Mouse (Mus musculus) CD4-positive, CD25-positive, alpha-beta regulatory T cell, adult 4 months (primary cell): ENCODE data around the gene Med23. TPM values are rescaled to one million over a fixed set of nuclear protein-coding genes. Genes with fewer than 3 reads are reported as not detected.

Experiments
- ATAC-seq: one replicate; pipeline ENCODE4 v1.8.0; 2017
- polyA plus RNA-seq, 2 experiments: library from polyadenylated mRNA; unstranded; fragments of 100-300 nt; shearing (Covaris generic); gene quantifications; one replicate each; pipeline ENCODE4 v1.2.1; 2017

Med23 gene
- polyA plus RNA-seq, 2 experiments from 2014 or later, result 18.9 to 31.7 TPM

GRCm38 (mm10) chr10:24886008-24886407, 16.2 kb downstream of the Med23 start:
- ATAC-seq, result peak; percentile 47

DNA sequence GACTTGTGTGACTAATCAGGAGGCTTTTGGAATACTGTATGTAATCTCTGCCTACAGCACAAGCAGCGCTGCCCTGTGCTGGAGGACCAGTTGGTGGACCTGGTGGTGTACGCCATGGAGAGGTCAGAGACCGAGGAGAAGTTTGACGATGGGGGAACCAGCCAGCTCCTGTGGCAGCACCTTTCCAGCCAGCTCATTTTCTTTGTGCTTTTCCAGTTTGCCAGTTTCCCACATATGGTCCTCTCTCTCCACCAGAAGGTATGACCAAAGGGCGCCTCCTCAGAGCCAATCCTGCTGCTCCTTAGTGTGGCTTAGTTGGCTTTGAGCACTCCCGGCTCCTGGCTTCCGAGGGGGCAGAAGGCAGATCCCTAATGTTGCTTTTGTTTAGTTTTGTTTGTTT, 18.6 kb downstream of the Med23 start:
- ATAC-seq, result no peak

DNA sequence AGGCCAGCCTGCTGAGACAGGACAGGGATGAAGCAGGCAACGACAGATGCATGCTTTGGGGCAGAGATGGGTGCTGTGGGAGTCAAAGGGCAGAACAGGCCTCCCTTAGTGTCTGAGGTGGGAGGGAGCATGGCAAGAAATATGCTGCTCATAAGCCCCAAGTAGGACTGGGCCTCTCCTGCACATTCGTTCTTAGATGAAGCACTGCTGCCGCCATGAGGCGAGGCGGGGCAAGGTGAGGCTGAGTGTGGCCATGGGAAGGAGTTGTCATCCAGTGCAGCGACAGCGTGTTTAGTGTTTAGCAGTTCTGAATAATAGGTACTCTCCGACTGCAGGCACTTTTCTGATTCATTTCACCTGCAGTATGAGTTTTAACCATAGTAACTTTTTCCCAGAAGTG, 26.1 kb downstream of the Med23 start:
- ATAC-seq, result no peak

DNA sequence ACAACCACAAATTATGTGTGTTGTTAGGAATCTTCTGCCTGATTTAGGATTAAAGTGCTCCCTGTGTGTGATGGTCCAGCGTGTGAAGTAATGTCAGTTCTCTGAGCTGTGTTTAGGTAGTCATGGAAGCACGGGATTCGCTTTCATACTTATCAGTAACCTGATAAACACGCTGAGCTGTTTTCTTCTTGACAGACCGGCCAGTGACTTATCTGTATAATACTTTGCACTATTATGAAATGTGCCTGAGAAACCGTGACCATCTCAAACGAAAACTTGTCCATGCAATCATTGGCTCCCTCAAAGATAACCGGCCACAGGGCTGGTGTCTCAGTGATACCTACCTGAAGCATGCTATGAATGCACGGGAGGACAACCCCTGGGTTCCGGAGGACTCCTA, 35.8 kb downstream of the Med23 start:
- no peak for ATAC-seq

- no peak for ATAC-seq
Measured at GRCm38 (mm10) chr10:24911199-24911598, 41.4 kb downstream of the Med23 start.

- no peak for ATAC-seq
Measured at GRCm38 (mm10) chr10:24912576-24912975, 42.8 kb downstream of the Med23 start.

GRCm38 (mm10) chr10:24915486-24915885, 45.7 kb downstream of the Med23 start:
- no peak for ATAC-seq

DNA sequence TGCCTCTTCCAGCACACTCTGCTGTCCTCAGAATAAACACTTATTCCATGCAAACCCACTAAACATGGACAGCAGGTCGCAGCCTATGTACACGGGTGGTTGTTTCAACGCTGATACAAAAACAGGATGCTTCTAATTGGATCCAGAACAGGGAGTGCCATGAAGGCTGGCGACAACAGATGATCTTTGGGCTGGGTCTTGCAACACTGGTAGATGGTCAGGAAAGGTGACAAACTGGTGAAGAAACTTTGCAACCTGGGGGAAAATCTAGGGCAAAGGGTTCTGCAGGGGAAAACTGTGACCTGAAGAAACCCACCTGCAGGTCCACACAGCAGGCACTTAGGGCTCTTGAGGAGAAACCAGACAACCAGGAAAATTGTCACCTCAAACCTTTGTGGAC, 53.2 kb downstream of the Med23 start:
- no peak for ATAC-seq

GRCm38 (mm10) chr10:24924296-24924695, 54.5 kb downstream of the Med23 start:
- ATAC-seq, result no peak

GRCm38 (mm10) chr10:24926380-24926779, 56.6 kb downstream of the Med23 start:
- ATAC-seq, result no peak

DNA sequence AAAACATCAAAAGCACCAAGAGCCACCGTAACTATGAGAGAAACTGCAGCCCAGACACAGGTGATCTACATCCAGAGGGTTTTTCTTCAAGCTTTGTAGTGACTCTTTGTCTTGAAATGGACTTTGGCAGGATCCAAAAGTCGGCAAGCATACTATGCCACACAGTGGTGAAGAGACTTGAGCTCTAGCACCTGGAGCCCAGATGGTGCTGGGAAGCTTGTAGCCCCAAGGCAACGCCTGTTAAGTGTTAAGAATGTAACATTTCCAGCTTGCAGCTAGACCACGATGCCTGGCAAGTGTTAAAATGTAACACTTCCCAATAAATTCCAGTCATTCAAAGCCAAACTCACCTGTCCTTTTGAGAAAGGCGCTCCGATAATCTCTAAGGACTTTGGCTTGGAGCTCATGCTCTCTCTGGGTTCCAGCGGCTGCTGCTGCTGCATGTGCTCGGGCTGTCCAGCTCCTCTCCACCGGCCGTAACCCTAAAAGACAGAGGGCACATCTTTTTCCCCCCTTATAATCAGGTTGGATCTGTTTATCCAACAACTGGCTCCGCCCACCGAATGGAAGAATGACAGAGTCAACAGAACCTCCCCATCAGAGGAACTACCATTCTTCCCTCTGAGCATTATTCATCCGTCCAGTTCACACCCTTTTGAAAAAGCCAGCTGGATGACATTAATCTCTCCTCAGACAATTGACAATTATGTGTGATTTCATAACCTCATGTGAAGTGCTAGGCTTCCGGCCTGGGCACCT, 57.4 kb downstream of the Med23 start, which contains the start of gene Arg1:
Gene Arg1, minus strand, starts transcription at position 523 of the 759 bp plus-strand sequence.
- no peak for ATAC-seq

GRCm38 (mm10) chr10:24928072-24928471, 58.3 kb downstream of the Med23 start:
- peak; percentile 68 for ATAC-seq

DNA sequence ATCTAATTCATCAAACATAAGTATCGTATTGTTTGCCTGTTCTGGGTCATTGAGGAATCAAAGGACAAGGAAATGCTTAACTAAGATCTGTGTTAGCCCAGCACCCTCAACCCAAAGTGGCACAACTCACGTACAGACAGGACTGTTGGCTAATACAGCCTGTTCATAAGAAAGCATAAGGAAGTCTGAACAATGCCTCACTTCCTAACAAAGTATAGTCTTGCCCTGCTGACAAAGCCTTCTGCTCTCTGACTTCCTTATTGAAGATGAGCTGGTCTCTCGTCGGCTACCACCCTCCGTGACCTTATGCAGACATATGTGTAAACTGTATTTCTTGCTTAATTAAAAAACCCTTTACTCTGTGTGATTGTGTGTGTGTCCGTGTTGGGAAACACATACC, 60.4 kb downstream of the Med23 start:
- ATAC-seq, result no peak

GRCm38 (mm10) chr10:24947871-24948270, 78.1 kb downstream of the Med23 start:
- ATAC-seq, result no peak

DNA sequence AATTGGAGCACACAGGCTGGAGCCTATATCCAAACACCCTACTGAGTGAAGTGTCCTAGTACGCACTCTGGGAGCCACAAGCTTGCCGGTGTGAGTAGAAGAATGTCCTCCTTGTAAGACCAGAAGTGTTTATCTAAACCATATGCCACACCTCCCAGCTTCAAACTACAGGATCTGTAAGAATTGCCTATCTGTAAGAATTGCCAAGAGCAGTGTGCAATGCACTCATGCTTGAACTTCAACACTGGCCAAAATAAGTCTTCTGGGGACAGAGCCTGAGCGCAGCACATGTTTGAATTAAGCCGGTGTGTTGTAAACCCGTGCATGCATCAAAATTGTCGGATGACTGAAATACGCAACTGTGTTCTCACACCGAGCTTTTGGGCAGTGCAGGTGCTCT, 78.5 kb downstream of the Med23 start:
- ATAC-seq, result no peak

GRCm38 (mm10) chr10:24950223-24950622, 80.4 kb downstream of the Med23 start:
- ATAC-seq, result no peak

DNA sequence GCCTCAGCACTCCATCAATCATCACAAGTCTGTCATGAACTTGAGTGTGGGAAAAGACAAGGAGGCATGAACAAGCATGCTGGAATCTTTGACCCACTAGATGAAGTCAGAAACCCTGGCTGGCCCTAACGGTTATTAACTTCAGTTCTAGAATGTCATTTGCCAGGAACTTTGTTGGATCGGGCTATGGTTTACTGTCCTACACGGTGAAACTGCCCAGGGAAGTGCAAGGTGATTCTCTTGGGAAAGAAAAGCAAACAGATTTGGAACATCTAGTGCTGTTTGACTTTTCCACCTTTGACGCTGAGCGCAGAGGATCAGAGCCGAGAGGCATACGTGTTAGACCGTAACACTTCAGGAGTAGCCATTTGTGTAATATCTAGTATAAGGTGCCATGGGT, 81.8 kb downstream of the Med23 start:
- ATAC-seq, result no peak

- no peak for ATAC-seq
Measured at GRCm38 (mm10) chr10:24952549-24952948, 82.8 kb downstream of the Med23 start.

DNA sequence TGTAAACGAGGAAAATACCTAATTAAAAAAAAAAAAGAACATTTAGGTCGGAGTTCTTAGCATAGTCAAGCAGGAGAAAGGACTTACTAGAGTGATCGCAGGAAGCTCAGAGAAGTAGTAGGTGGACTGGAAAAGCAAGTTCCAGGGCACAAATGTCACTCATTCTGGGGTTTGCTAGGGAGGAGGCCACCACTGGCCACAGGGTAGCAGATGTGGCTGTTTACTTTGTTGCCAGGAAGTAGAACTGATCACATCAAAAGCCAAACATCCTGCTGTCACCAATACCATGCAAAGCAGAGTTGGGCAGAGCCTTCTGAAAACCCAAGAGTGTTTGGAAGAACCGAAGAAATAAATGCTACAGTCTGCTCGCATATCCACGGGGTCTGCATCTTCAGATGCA, 84.1 kb downstream of the Med23 start:
- no peak for ATAC-seq

DNA sequence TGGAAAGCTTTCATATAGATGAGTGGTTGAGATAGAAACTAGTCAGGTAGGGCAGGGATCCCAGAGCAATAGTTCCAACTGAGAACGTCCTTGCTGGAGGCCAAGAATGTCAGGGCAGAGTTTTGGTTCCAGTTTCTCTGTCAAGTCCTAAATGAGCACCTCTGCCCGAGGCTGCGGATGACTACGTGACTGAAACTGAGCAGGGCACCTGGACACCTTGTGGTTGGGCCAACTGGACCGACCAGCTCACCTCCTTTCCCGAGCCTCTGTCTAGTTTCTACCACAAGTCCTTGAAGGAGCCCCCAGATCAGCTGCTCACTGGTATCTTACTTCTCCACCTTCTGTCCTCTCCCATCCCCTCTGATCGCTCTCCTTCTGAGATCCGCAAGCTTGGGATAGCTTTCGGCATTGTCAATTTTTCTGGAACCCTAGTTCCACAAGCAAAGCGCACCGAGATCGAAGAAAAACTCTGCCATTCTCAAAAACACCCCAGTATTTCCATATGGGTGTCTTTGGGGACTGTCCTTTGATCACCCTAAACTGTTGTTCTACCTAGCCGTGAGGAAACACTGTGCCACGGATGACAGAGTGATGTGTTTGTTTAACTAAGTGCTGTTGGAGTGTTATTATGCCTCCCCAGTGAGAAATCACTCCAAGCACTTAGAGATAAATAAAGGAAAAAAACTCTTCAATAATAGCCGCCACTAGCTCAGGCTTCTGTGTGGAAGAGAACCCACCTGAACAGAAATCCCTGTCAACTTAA, 88.7 kb downstream of the Med23 start:
- no peak for ATAC-seq

DNA sequence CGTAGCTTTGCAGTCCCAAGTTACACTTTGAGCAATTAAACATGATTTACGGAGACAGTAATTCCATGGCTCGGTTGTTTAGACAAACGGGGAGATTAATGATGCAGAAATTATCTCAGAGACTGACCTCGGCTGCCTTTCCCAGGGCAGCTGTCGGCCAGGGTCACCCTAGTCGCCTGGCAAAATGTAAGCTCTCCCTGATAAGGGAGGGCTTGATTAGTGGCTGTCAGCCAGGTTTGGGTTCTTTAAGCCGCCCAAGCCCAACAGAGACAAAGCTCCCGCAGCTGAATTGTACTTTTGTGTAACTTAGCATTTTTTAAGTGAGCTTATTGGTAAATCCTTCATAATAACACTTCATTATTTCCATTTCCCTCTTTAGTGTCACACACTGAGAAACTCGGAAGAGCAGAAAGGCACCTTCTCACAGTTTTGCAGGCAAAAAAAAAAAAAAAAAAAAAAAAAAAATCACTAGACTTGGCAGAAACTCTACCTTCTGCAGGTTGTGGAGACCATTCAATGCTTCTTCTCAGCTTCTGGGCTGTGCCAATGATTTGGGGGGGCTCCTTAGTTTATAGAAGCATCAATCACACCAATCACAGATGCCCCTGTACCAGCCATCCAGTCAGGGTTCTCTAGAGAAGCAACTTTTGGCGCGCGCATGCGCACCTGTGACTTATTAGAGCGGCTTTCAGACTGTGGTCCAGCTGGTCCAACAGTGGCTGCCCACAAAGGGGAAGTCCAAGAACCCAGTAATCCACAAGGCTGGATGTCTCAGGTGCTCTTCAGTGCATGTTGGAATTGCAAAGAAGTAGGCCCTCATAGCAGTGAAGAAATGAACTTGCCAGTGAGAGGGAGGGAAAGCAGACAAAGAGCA, 89.5 kb downstream of the Med23 start:
- ATAC-seq, result no peak

DNA sequence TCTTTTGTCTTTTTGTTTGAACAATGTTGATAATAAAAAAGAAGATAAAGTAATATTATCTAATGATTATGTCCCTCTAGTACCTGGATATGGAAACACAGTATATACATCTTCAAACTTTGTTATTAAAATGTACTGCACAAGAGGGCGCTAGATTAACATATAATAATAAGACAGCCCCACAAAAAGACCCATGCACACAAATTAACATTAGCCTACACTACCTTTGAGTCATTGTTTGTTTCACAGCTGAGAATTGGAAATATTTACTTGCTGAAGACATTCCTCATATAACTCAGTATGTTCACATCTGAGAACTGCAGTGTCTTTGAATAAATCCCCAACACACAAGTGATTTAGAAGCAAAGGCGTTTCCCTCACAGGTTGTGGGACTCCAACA, 91.3 kb downstream of the Med23 start:
- peak; percentile 53 for ATAC-seq

DNA sequence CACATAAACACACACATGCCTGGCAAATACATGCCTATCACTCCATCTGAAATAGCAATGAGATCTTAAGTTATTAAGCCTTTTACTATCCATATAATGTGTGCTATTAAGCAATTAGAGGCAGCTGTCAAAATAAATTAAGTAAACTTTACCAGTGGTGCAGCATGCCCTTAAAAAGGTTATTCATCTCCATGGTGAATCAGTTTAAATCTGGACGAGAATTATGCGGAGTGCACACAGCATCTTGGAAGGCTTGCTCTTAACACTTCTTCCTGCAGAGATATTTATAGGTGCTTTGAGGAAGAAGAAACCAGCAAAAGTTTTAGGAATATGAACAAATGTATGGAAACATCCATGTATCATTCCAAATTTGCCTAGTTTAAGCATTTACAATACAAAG, 92.1 kb downstream of the Med23 start:
- ATAC-seq, result no peak
